Mouse (Mus musculus) megakaryocyte, embryonic 14.5 days (primary cell): ENCODE measurements around the gene Hapln4.

Source experiments
- FLI1 ChIP-seq: IDR thresholded peaks from 2 replicates; pipeline ENCODE4 v1.6.1; 2012; ENCODE audit warnings: low read length, inconsistent platforms, mixed read lengths
- GATA1 ChIP-seq: IDR thresholded peaks from 3 replicates; pipeline ENCODE4 v1.6.1; 2012; ENCODE audit warnings: mixed read lengths, low read length, inconsistent platforms, borderline replicate concordance

DNA sequence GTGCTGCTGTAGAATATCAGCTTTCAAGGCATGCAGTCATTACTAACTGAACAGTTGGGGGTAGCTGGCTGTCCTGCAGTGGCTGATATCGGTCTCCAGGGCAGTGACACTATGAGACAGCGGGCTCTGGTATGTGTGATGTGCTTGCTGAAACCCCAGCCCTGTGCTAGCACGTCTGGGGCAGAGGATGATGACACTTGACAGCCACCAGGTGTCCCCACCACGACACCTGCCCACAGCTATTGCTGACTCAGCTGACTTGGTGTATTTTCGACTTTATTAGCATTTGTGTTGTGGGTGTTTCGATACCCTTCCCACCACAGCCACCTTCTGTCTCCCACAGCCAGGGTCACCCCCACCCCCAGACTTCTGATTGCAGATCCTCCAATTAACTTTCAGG, 21.2 kb downstream of the Hapln4 start:
- TF ChIP-seq GATA1 = no peak
- no peak for TF ChIP-seq FLI1
